Mouse (Mus musculus) liver, adult 2 months (tissue): ENCODE data around the gene Map3k6. TPM values are rescaled to one million over a fixed set of nuclear protein-coding genes. Genes with fewer than 3 reads are reported as not detected.

Experiments
- DNase-seq: peaks from one replicate; pipeline ENCODE4 v3.0.0-alpha.2; 2011; ENCODE audit warnings: low read depth, low spot score; ENCODE audit errors: extremely low read depth
- H3K27ac ChIP-seq: fragments of 200-500 bp; replicated peaks from 2 replicates; pipeline ENCODE4 v1.5.1; 2012; ENCODE audit warnings: low read depth, mild to moderate bottlenecking, control low read depth, inconsistent platforms, low read length; ENCODE audit not compliant: insufficient read depth
- H3K27me3 ChIP-seq: fragments of 200-500 bp; 2 replicates; pipeline ENCODE4 v1.6.1; 2012; ENCODE audit warnings: mild to moderate bottlenecking, moderate library complexity, low read length, inconsistent platforms; ENCODE audit not compliant: control insufficient read depth, insufficient read depth
- H3K36me3 ChIP-seq: fragments of 200-500 bp; 2 replicates; pipeline ENCODE4 v1.6.1; 2012; ENCODE audit warnings: low read length, inconsistent platforms; ENCODE audit not compliant: control insufficient read depth, insufficient read depth
- H3K4me1 ChIP-seq: fragments of 200-500 bp; 2 replicates; pipeline ENCODE4 v1.6.1; 2011; ENCODE audit warnings: low read length; ENCODE audit not compliant: control insufficient read depth, insufficient read depth
- H3K4me3 ChIP-seq: fragments of 200-500 bp; 2 replicates; pipeline ENCODE4 v1.5.1; 2011; ENCODE audit warnings: low read depth, mild to moderate bottlenecking, control low read depth, low read length, moderate library complexity; ENCODE audit not compliant: insufficient read depth
- H3K79me2 ChIP-seq: fragments of 200-500 bp; 2 replicates; pipeline ENCODE4 v1.6.1; 2012; ENCODE audit warnings: inconsistent platforms, mild to moderate bottlenecking, low read length, moderate library complexity; ENCODE audit not compliant: control insufficient read depth, insufficient read depth
- H3K9ac ChIP-seq: fragments of 200-500 bp; 2 replicates; pipeline ENCODE4 v1.6.1; 2012; ENCODE audit warnings: low read depth, mild to moderate bottlenecking, control low read depth, inconsistent platforms, low read length
- CTCF ChIP-seq: fragments of 200-500 bp; IDR thresholded peaks from 2 replicates; pipeline ENCODE4 v1.5.1; 2011; ENCODE audit warnings: low read depth, low read length, control low read depth
- POLR2A ChIP-seq: fragments of 200-500 bp; IDR thresholded peaks from 2 replicates; pipeline ENCODE4 v1.6.1; 2011; ENCODE audit warnings: low read length, control low read depth; ENCODE audit not compliant: insufficient read depth; ENCODE audit errors: extremely low read depth
- WGBS: fragments of 180-500 bp; shearing (Covaris S2); methylation state at CpG from one replicate; pipeline ENCODE4 v1.1.7; 2018; 5-methylcytosine and 5-hydroxymethylcytosine counted together
- polyA plus RNA-seq: library from polyadenylated mRNA; depleted of rRNA; stranded (reverse); fragments of >200 nt; gene quantifications from 2 replicates; pipeline ENCODE4 v1.2.3, GENCODE M21; 2012
- total RNA-seq: library from RNA; depleted of rRNA; stranded (reverse); fragments of >200 nt; gene quantifications from 2 replicates; pipeline ENCODE4 v1.2.3, GENCODE M21; 2014

The Map3k6 gene
- total and polyA plus RNA-seq, 2 experiments = 0.80 to 1.3 TPM

- H3K9ac ChIP-seq = no peak overlapping the region
- TF ChIP-seq CTCF (no peak), POLR2A (0 out of 2 replicates have a peak, but pooled peaks have one; percentile 13)
- 26% methylated on average over 12 of the region's 12 CpGs for WGBS
These were observed 16.6 kb downstream of the Map3k6 start for GRCm38 (mm10) chr4:133257230-133257629.

GRCm38 (mm10) chr4:133257798-133258408 is 17.3 kb downstream of the Map3k6 start:
- H3K36me3 ChIP-seq = no peaks in the 10 kb centered on the region
- 33% methylated on average over 12 of the region's 12 CpGs for WGBS
- peak; percentile 81 for DNase-seq
- H3K79me2 ChIP-seq = no peaks in the 10 kb centered on the region
- peaks cover 9% of the 10 kb centered on the region; the same call in 1 of the 2 replicates for H3K4me1 ChIP-seq
- H3K4me3 ChIP-seq = no peak overlapping the region
- peak overlapping the region; percentile 58 for H3K27ac ChIP-seq
- TF ChIP-seq POLR2A = no peak
- no peak for TF ChIP-seq CTCF
- no peaks in the 10 kb centered on the region for H3K27me3 ChIP-seq
- no peak overlapping the region for H3K9ac ChIP-seq

More at GRCm38 (mm10) chr4:133257230-133257629, 16.6 kb downstream of the Map3k6 start:
- peak; percentile 72 for DNase-seq
- no peak overlapping the region for H3K4me3 ChIP-seq
- no peaks in the 10 kb centered on the region for H3K27me3 ChIP-seq
- peaks cover 9% of the 10 kb centered on the region; the same call in 1 of the 2 replicates for H3K4me1 ChIP-seq
- H3K79me2 ChIP-seq = no peaks in the 10 kb centered on the region
- H3K36me3 ChIP-seq = no peaks in the 10 kb centered on the region
- peak overlapping the region; percentile 58 for H3K27ac ChIP-seq

- Histone ChIP-seq H3K9ac (0 out of 2 replicates have a peak overlapping the region, but pooled peaks have one; percentile 9), H3K4me1 (peaks cover 7% of the 10 kb centered on the region; the same call in 1 of the 2 replicates), H3K4me3 (no peak overlapping the region), H3K79me2 (no peaks in the 10 kb centered on the region), H3K27ac (no peak overlapping the region), H3K36me3 (no peaks in the 10 kb centered on the region; the same call in 1 of the 2 replicates), H3K27me3 (no peaks in the 10 kb centered on the region)
- no peak for DNase-seq
- no peak for TF ChIP-seq CTCF
- TF ChIP-seq POLR2A = no peak
- 71% methylated on average over 10 of the region's 10 CpGs for whole genome bisulfite sequencing
These were observed 21.2 kb downstream of the Map3k6 start for GRCm38 (mm10) chr4:133261641-133262374.

- DNase-seq = no peak
- H3K4me1 ChIP-seq = peaks cover 6% of the 10 kb centered on the region; the same call in 1 of the 2 replicates
- TF ChIP-seq CTCF = no peak
- no peak overlapping the region; the same call in 1 of the 2 replicates for H3K9ac ChIP-seq
- H3K79me2 ChIP-seq = no peaks in the 10 kb centered on the region
- WGBS = 77% methylated on average over 7 of the region's 7 CpGs
- H3K4me3 ChIP-seq = peak overlapping the region; percentile 4; the same call in 1 of the 2 replicates
- no peak overlapping the region for H3K27ac ChIP-seq
- H3K27me3 ChIP-seq = no peaks in the 10 kb centered on the region
- peaks cover 1% of the 10 kb centered on the region; the same call in 1 of the 2 replicates for H3K36me3 ChIP-seq
These were observed 21.8 kb downstream of the Map3k6 start for GRCm38 (mm10) chr4:133262375-133262765.

GRCm38 (mm10) chr4:133262882-133263281 is 22.3 kb downstream of the Map3k6 start, which contains the start of gene Sytl1:
Gene Sytl1, minus strand, starts transcription at chr4:133263113.
- peak within 1 kb of the TSS; percentile 58; the same call in 1 of the 2 replicates for H3K9ac ChIP-seq
- peak; percentile 49 for DNase-seq
- peaks cover 3% of the 10 kb centered on the region; the same call in 1 of the 2 replicates for H3K36me3 ChIP-seq
- H3K4me1 ChIP-seq = peaks cover 2% of the 10 kb centered on the region; the same call in 1 of the 2 replicates
- no peaks in the 10 kb centered on the region for H3K79me2 ChIP-seq
- TF ChIP-seq CTCF = 0 out of 2 replicates have a peak, but pooled peaks have one; percentile 21
- TF ChIP-seq POLR2A = no peak
- 46% methylated on average over 7 of the region's 7 CpGs for WGBS
- no peaks in the 10 kb centered on the region for H3K27me3 ChIP-seq
- no peak within 1 kb of the TSS for H3K27ac ChIP-seq
- H3K4me3 ChIP-seq = peak within 1 kb of the TSS; percentile 28
